Mouse (Mus musculus) cortical plate, adult 2 months (tissue): ENCODE measurements around the gene Wdr35.

Source experiments
- CTCF ChIP-seq: fragments of 200-500 bp; IDR thresholded peaks from 2 replicates; pipeline ENCODE4 v1.5.1; 2011; ENCODE audit warnings: mild to moderate bottlenecking, control low read depth, low read length; ENCODE audit not compliant: insufficient read depth; ENCODE audit errors: extremely low read depth
- POLR2A ChIP-seq: fragments of 200-500 bp; IDR thresholded peaks from 2 replicates; pipeline ENCODE4 v1.6.1; 2011; ENCODE audit warnings: mild to moderate bottlenecking, low read length, control low read depth; ENCODE audit not compliant: insufficient read depth; ENCODE audit errors: extremely low read depth

DNA sequence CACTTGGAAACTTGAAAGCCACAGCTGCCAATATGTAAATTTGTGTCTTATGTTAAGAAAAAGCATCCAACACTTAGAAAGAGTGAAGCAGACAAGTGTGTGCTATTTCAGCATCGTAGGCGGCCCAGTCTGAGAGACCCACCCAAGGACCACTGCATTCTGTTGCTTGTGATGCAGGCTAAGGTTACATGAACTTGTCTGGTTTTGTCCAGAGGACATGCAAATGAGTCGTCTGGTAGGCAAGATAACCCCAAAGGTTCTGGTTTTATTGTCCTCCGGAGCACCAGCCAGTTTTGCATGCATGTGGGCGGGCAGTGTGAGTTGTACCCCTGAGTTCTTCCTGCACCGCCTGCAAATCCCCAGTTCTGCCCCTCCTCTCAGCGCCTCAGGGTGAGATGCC lies 67.0 kb downstream of the Wdr35 start:
- TF ChIP-seq POLR2A (no peak), CTCF (no peak)
